ENCODE assay signal across 15 mouse cellular contexts in genomic region chr1:136446933-136447332, GRCm38 (mm10).
"Had no signal": no experiment of that assay in that cellular context is flagged by ENCODE, and none has a peak within 500 bp of the region (broad histone marks: within the 10 kb centered on the region; RNA-seq: fewer than 3 reads in every experiment).

No protein-coding gene starts in this region.

- H3K27ac ChIP-seq: kidney, postnatal 0 days; layer of hippocampus, adult 2 months; limb, embryonic 10.5 days; limb, embryonic 13.5 days; macrophage; midbrain, embryonic 12.5 days; midbrain, embryonic 15.5 days had no signal

- H3K27me3 ChIP-seq: limb, embryonic 13.5 days; midbrain, embryonic 12.5 days; midbrain, embryonic 15.5 days had no signal

- H3K9ac ChIP-seq: limb, embryonic 13.5 days; liver, embryonic 13.5 days; liver, postnatal 0 days; lung, embryonic 14.5 days; midbrain, embryonic 12.5 days; midbrain, embryonic 15.5 days had no signal

- ATAC-seq: liver, postnatal 0 days; lung, postnatal 0 days; midbrain, embryonic 15.5 days had no signal

- H3K4me1 ChIP-seq: limb, embryonic 13.5 days; midbrain, embryonic 12.5 days; midbrain, embryonic 15.5 days had no signal

- H3K4me3 ChIP-seq: layer of hippocampus, adult 2 months; limb, embryonic 10.5 days; limb, embryonic 13.5 days; liver, embryonic 13.5 days; midbrain, embryonic 12.5 days; midbrain, embryonic 15.5 days had no signal

- DNase-seq: layer of hippocampus, adult 9-11 months; liver; liver, embryonic 13.5 days; liver, postnatal 0 days; thymus, adult 18-20 months; thymus, postnatal 36 days had no signal

- H3K4me2 ChIP-seq: limb, embryonic 13.5 days; liver, embryonic 13.5 days; lung, embryonic 14.5 days; midbrain, embryonic 12.5 days; midbrain, embryonic 15.5 days had no signal

- H3K36me3 ChIP-seq: limb, embryonic 10.5 days; limb, embryonic 13.5 days; liver, embryonic 13.5 days; midbrain, embryonic 12.5 days; midbrain, embryonic 15.5 days had no signal

- H3K9me3 ChIP-seq: limb, embryonic 10.5 days; limb, embryonic 13.5 days; liver, embryonic 13.5 days; midbrain, embryonic 12.5 days; midbrain, embryonic 15.5 days had no signal
